Mouse (Mus musculus): ENCODE measurements at regions not wholly inside any gene's neighbourhood (a gene's known extent, or its start where the extent isn't known, plus 50 kb on each side); places are given as distances from the start of the nearest gene placed in this dataset.

GRCm38 (mm10) chr13:119358696-119359095 lies 69.7 kb upstream of the Paip1 start:
- no peak for DNase-seq (ENCODE audit: low spot score in 2 of 2)

DNA sequence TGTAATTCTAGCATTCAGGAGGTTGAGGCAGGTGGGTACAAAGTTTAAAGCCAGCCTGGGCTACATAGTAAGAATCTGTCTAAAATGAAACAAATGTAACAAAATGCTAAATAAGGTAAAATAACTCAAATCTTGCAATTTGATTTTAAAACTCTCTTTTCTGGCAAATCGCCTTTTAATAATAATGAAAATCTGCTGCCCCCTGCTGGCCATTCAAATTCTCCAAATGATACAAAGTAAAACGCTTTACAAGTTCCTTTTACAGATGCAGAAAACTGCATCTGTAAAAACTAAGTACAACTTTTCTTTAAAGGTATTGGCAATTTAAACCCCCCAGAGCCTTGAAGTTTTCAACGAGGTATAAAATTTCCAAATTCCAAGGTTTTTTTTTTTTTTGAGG lies 65.0 kb upstream of the Paip1 start:
- DNase-seq (ENCODE audit: low spot score in 2 of 2): peak in 1 of 2 experiments; percentile 49

- DNase-seq (ENCODE audit: low spot score in 2 of 2): no peak
These were observed 64.2 kb upstream of the Paip1 start for GRCm38 (mm10) chr13:119364160-119364559.

DNA sequence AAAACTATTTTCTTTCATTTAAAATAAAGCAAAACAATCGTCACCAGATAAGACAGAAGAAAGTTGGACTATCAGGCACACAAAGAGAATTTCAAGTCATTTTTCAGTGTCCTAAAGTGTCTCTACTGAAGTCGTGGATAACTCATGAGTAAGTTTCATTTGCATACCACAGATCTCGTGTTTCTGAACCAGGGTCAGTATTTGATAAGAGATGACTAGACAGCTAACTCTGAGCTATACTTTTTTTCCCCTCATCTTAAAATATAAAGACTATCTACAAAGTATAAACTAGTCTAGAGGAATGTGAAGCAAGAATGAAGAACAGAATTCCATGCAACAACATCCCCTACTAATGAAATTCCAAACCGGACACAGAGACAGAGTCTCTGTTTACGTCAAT lies 60.9 kb upstream of the Paip1 start:
- DNase-seq (ENCODE audit: low spot score in 2 of 2): no peak

- DNase-seq (ENCODE audit: low spot score in 2 of 2): peak; percentile 71 to 88
These were observed 49.9 kb upstream of the Paip1 start for GRCm38 (mm10) chr13:119378404-119379037.

Small RNAs in the stretch of these regions (microRNA-seq; reads per million reads assigned to microRNA genes)
- gene Gm44488: 0 reads per million in 2 experiments

Measured in left cerebral cortex, adult 18-20 months (tissue).